Mouse (Mus musculus): ENCODE data around the gene Pes1. TPM values are rescaled to one million over a fixed set of nuclear protein-coding genes. Genes with fewer than 3 reads are reported as not detected.
"Not testable (repeated sequence)": the region's sequence is repeated elsewhere in the genome, so short reads cannot be mapped to it uniquely, and the experiment has no call there.

Gene Pes1
- polyA plus RNA-seq, 1 experiment from 2014 or later: 64.9 TPM

DNA sequence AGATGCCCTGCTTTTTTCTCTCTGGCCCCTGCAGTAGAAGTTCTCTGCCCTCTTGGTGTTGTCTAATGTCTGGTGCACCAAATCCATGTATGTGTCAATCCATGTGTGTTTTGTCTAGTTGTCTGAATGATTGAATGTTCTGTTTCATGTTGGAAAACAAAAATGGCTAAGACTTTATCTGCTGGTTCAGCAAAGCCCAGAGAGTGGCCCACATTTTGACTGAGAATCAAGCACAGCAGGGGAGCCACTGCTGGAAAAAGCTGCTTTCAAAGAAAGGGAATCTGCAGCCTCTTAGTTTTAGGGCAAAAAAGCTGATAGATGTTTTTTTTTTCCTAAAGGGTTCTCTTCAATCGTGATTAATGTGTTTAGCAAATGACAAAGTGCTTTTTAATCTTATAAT lies 17.4 kb upstream of the Pes1 start:
- no peak overlapping the region for H3K4me3 ChIP-seq (ENCODE audit: low read depth, low read length)
- no peaks in the 10 kb centered on the region for H3K36me3 ChIP-seq (ENCODE audit: control insufficient read depth, insufficient read depth, low read length)
- no peaks in the 10 kb centered on the region for H3K4me1 ChIP-seq (ENCODE audit: control insufficient read depth, insufficient read depth, low read length)
- ATAC-seq (ENCODE audit: insufficient number of reproducible peaks, insufficient read depth, low FRiP score, low read depth): no peak
- no peaks in the 10 kb centered on the region for H3K9me3 ChIP-seq (ENCODE audit: control insufficient read depth, low read depth, low read length)
- no peaks in the 10 kb centered on the region for H3K27me3 ChIP-seq (ENCODE audit: control insufficient read depth, insufficient read depth, low read length)
- H3K9ac ChIP-seq (replicated peaks; ENCODE audit: low read depth, low read length): no peak overlapping the region
- no peak overlapping the region for H3K27ac ChIP-seq (ENCODE audit: low read length)
- no peak overlapping the region for H3K4me2 ChIP-seq (replicated peaks; ENCODE audit: low read depth, low read length)
- WGBS: 13% methylated on average over 1 of the region's 1 CpGs

GRCm38 (mm10) chr11:3954876-3955275 lies 8.9 kb upstream of the Pes1 start:
- not testable (repeated sequence) for H3K4me3 ChIP-seq (ENCODE audit: low read depth, low read length); H3K9me3 ChIP-seq (ENCODE audit: control insufficient read depth, low read depth, low read length); H3K27me3 ChIP-seq (ENCODE audit: control insufficient read depth, insufficient read depth, low read length); ATAC-seq (ENCODE audit: insufficient number of reproducible peaks, insufficient read depth, low FRiP score, low read depth); H3K4me2 ChIP-seq (replicated peaks; ENCODE audit: low read depth, low read length); H3K27ac ChIP-seq (ENCODE audit: low read length); H3K4me1 ChIP-seq (ENCODE audit: control insufficient read depth, insufficient read depth, low read length); H3K36me3 ChIP-seq (ENCODE audit: control insufficient read depth, insufficient read depth, low read length); H3K9ac ChIP-seq (replicated peaks; ENCODE audit: low read depth, low read length)
- 87% methylated on average over 5 of the region's 5 CpGs for WGBS

- H3K4me3 ChIP-seq (ENCODE audit: low read depth, low read length); H3K4me1 ChIP-seq (ENCODE audit: control insufficient read depth, insufficient read depth, low read length); H3K27me3 ChIP-seq (ENCODE audit: control insufficient read depth, insufficient read depth, low read length); H3K27ac ChIP-seq (ENCODE audit: low read length); ATAC-seq (ENCODE audit: insufficient number of reproducible peaks, insufficient read depth, low FRiP score, low read depth); H3K4me2 ChIP-seq (replicated peaks; ENCODE audit: low read depth, low read length); H3K9ac ChIP-seq (replicated peaks; ENCODE audit: low read depth, low read length); H3K9me3 ChIP-seq (ENCODE audit: control insufficient read depth, low read depth, low read length); H3K36me3 ChIP-seq (ENCODE audit: control insufficient read depth, insufficient read depth, low read length): not testable (repeated sequence)
- 74% methylated on average over 4 of the region's 4 CpGs for WGBS
Observed at GRCm38 (mm10) chr11:3955371-3955770, 8.4 kb upstream of the Pes1 start.

GRCm38 (mm10) chr11:3960901-3961300 lies 2.9 kb upstream of the Pes1 start:
- Histone ChIP-seq H3K9ac (replicated peaks; ENCODE audit: low read depth, low read length) (no peak overlapping the region), H3K36me3 (ENCODE audit: control insufficient read depth, insufficient read depth, low read length) (no peaks in the 10 kb centered on the region), H3K4me2 (replicated peaks; ENCODE audit: low read depth, low read length) (no peak overlapping the region), H3K4me3 (ENCODE audit: low read depth, low read length) (no peak overlapping the region), H3K4me1 (ENCODE audit: control insufficient read depth, insufficient read depth, low read length) (0 out of 2 replicates have a peak, but pooled peaks cover 4% of the 10 kb centered on the region), H3K27me3 (ENCODE audit: control insufficient read depth, insufficient read depth, low read length) (no peaks in the 10 kb centered on the region), H3K9me3 (ENCODE audit: control insufficient read depth, low read depth, low read length) (no peaks in the 10 kb centered on the region), H3K27ac (ENCODE audit: low read length) (no peak overlapping the region)
- no peak for ATAC-seq (ENCODE audit: insufficient number of reproducible peaks, insufficient read depth, low FRiP score, low read depth)
- WGBS: 44% methylated on average over 2 of the region's 2 CpGs

DNA sequence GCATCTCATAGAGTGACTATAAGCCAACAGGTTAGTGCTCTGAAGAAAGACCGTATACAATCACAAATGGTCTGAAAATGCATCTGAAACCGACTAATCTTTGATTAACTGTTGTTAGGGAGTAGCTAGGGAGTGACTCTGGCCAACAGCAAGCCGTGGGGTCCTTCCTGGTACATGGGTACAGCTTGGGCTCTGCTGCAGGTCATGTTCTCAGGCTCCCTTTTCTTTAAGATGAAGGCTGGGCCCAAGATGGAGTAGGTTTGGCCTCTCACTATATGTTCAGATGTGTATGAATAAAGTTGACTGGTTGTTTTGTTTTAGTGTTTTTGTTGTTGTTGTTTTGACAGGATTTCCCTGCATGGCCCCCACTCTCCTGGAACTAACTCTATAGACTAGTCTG lies 2.0 kb upstream of the Pes1 start:
- no peaks in the 10 kb centered on the region for H3K27me3 ChIP-seq (ENCODE audit: control insufficient read depth, insufficient read depth, low read length)
- no peak for ATAC-seq (ENCODE audit: insufficient number of reproducible peaks, insufficient read depth, low FRiP score, low read depth)
- no peak overlapping the region for H3K4me2 ChIP-seq (replicated peaks; ENCODE audit: low read depth, low read length)
- WGBS: 66% methylated on average over 3 of the region's 3 CpGs
- no peaks in the 10 kb centered on the region; the same call in 1 of the 2 replicates for H3K36me3 ChIP-seq (ENCODE audit: control insufficient read depth, insufficient read depth, low read length)
- H3K27ac ChIP-seq (ENCODE audit: low read length): no peak overlapping the region
- no peaks in the 10 kb centered on the region for H3K9me3 ChIP-seq (ENCODE audit: control insufficient read depth, low read depth, low read length)
- no peak overlapping the region for H3K9ac ChIP-seq (replicated peaks; ENCODE audit: low read depth, low read length)
- no peak overlapping the region for H3K4me3 ChIP-seq (ENCODE audit: low read depth, low read length)
- H3K4me1 ChIP-seq (ENCODE audit: control insufficient read depth, insufficient read depth, low read length): 0 out of 2 replicates have a peak, but pooled peaks cover 4% of the 10 kb centered on the region

- H3K36me3 ChIP-seq (ENCODE audit: control insufficient read depth, insufficient read depth, low read length): peaks cover 2% of the 10 kb centered on the region
- peak overlapping the region; percentile 58 for H3K4me3 ChIP-seq (ENCODE audit: low read depth, low read length)
- H3K9ac ChIP-seq (replicated peaks; ENCODE audit: low read depth, low read length): peak overlapping the region; percentile 57; the same call in 1 of the 2 replicates
- ATAC-seq (ENCODE audit: insufficient number of reproducible peaks, insufficient read depth, low FRiP score, low read depth): no peak
- H3K9me3 ChIP-seq (ENCODE audit: control insufficient read depth, low read depth, low read length): no peaks in the 10 kb centered on the region
- peak overlapping the region; percentile 81 for H3K4me2 ChIP-seq (replicated peaks; ENCODE audit: low read depth, low read length)
- WGBS: 79% methylated on average over 10 of the region's 10 CpGs
- no peaks in the 10 kb centered on the region for H3K27me3 ChIP-seq (ENCODE audit: control insufficient read depth, insufficient read depth, low read length)
- H3K4me1 ChIP-seq (ENCODE audit: control insufficient read depth, insufficient read depth, low read length): 0 out of 2 replicates have a peak, but pooled peaks cover 4% of the 10 kb centered on the region
- H3K27ac ChIP-seq (ENCODE audit: low read length): no peak overlapping the region
Observed at GRCm38 (mm10) chr11:3963155-3963554, 620 bp upstream of the Pes1 start.

GRCm38 (mm10) chr11:3964416-3965172 lies 819 bp downstream of the Pes1 start:
- Histone ChIP-seq H3K36me3 (ENCODE audit: control insufficient read depth, insufficient read depth, low read length) (peaks cover 5% of the 10 kb centered on the region), H3K9ac (replicated peaks; ENCODE audit: low read depth, low read length) (peak overlapping the region; percentile 57), H3K27me3 (ENCODE audit: control insufficient read depth, insufficient read depth, low read length) (no peaks in the 10 kb centered on the region), H3K4me1 (ENCODE audit: control insufficient read depth, insufficient read depth, low read length) (0 out of 2 replicates have a peak, but pooled peaks cover 4% of the 10 kb centered on the region), H3K4me3 (ENCODE audit: low read depth, low read length) (peak overlapping the region; percentile 58), H3K4me2 (replicated peaks; ENCODE audit: low read depth, low read length) (peak overlapping the region; percentile 81), H3K27ac (ENCODE audit: low read length) (no peak overlapping the region), H3K9me3 (ENCODE audit: control insufficient read depth, low read depth, low read length) (no peaks in the 10 kb centered on the region)
- 12% methylated on average over 11 of the region's 11 CpGs for WGBS
- no peak for ATAC-seq (ENCODE audit: insufficient number of reproducible peaks, insufficient read depth, low FRiP score, low read depth)

DNA sequence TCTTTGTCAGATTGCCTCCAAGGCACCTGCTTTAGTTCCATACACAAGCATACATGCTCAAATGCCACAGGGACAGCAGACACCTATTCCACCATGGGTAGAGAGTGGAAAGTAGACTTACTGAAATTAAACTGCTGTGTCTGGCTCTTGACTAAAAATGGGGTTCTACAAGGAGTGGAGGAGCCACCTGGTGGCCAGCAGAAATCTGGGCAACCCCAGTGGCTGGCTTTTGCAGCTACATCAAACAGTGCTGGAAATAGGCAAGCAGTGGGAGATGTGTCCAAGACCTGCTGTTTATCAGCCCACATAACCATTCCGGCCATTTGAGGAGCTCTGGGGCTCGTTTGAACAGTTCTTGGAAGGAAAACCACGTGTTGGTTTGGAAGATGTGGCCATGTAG lies 6.1 kb downstream of the Pes1 start:
- 84% methylated on average over 3 of the region's 3 CpGs for WGBS
- no peak for ATAC-seq (ENCODE audit: insufficient number of reproducible peaks, insufficient read depth, low FRiP score, low read depth)
- H3K9ac ChIP-seq (replicated peaks; ENCODE audit: low read depth, low read length): no peak overlapping the region
- H3K4me1 ChIP-seq (ENCODE audit: control insufficient read depth, insufficient read depth, low read length): 0 out of 2 replicates have a peak, but pooled peaks cover 2% of the 10 kb centered on the region
- H3K36me3 ChIP-seq (ENCODE audit: control insufficient read depth, insufficient read depth, low read length): peaks cover 51% of the 10 kb centered on the region
- no peak overlapping the region for H3K27ac ChIP-seq (ENCODE audit: low read length)
- H3K4me3 ChIP-seq (ENCODE audit: low read depth, low read length): no peak overlapping the region
- no peaks in the 10 kb centered on the region for H3K9me3 ChIP-seq (ENCODE audit: control insufficient read depth, low read depth, low read length)
- H3K27me3 ChIP-seq (ENCODE audit: control insufficient read depth, insufficient read depth, low read length): no peaks in the 10 kb centered on the region
- H3K4me2 ChIP-seq (replicated peaks; ENCODE audit: low read depth, low read length): no peak overlapping the region

GRCm38 (mm10) chr11:3970361-3970760 lies 6.6 kb downstream of the Pes1 start:
- no peaks in the 10 kb centered on the region for H3K9me3 ChIP-seq (ENCODE audit: control insufficient read depth, low read depth, low read length)
- no peak overlapping the region for H3K27ac ChIP-seq (ENCODE audit: low read length)
- H3K4me2 ChIP-seq (replicated peaks; ENCODE audit: low read depth, low read length): no peak overlapping the region
- no peaks in the 10 kb centered on the region for H3K27me3 ChIP-seq (ENCODE audit: control insufficient read depth, insufficient read depth, low read length)
- no peak overlapping the region for H3K4me3 ChIP-seq (ENCODE audit: low read depth, low read length)
- H3K9ac ChIP-seq (replicated peaks; ENCODE audit: low read depth, low read length): no peak overlapping the region
- no peak for ATAC-seq (ENCODE audit: insufficient number of reproducible peaks, insufficient read depth, low FRiP score, low read depth)
- no peaks in the 10 kb centered on the region for H3K4me1 ChIP-seq (ENCODE audit: control insufficient read depth, insufficient read depth, low read length)
- H3K36me3 ChIP-seq (ENCODE audit: control insufficient read depth, insufficient read depth, low read length): peaks cover 57% of the 10 kb centered on the region
- 91% methylated on average over 7 of the region's 7 CpGs for WGBS

All from stomach, embryonic 14.5 days (tissue).